Mouse (Mus musculus) lung, postnatal 0 days (tissue): ENCODE results near the gene Aldh18a1.

ENCODE experiments used
- CTCF ChIP-seq: IDR thresholded peaks from 2 replicates; pipeline ENCODE4 v1.5.1; 2016; ENCODE audit warnings: antibody characterized with exemption, mild to moderate bottlenecking
- EP300 ChIP-seq: IDR thresholded peaks from 2 replicates; pipeline ENCODE4 v1.6.1; 2016; ENCODE audit warnings: antibody characterized with exemption, mild to moderate bottlenecking, control low read depth

- TF ChIP-seq EP300 (no peak), CTCF (no peak)
Observed at GRCm38 (mm10) chr19:40567616-40568015, 20.6 kb downstream of the Aldh18a1 start.
